Mouse (Mus musculus) stomach, embryonic 14.5 days (tissue): Measurements from ENCODE around the gene Cipc. TPM values are rescaled to one million over a fixed set of nuclear protein-coding genes. Genes with fewer than 3 reads are reported as not detected.

Source experiments
- ATAC-seq: fragments of 200-750 bp; cut with Nextera tagmentation; 2 replicates; pipeline ENCODE4 v1.8.0; 2017; ENCODE audit warnings: low read depth, moderate TSS enrichment; ENCODE audit not compliant: insufficient number of reproducible peaks, insufficient read depth, low FRiP score
- H3K27ac ChIP-seq: fragments of 300-500 bp; sonication (generic); 2 replicates; pipeline ENCODE4 v1.5.1; 2014; ENCODE audit warnings: mild to moderate bottlenecking, low read length, moderate library complexity, mixed read lengths
- H3K27me3 ChIP-seq: fragments of 300-500 bp; sonication (generic); 2 replicates; pipeline ENCODE4 v1.6.1; 2014; ENCODE audit warnings: low read length, control low read depth, mixed read lengths; ENCODE audit not compliant: control insufficient read depth, insufficient read depth
- H3K36me3 ChIP-seq: fragments of 300-500 bp; sonication (generic); 2 replicates; pipeline ENCODE4 v1.6.1; 2014; ENCODE audit warnings: mild to moderate bottlenecking, control low read depth, low read length, moderate library complexity, mixed read lengths; ENCODE audit not compliant: control insufficient read depth, insufficient read depth
- H3K4me1 ChIP-seq: fragments of 300-500 bp; sonication (generic); 2 replicates; pipeline ENCODE4 v1.6.1; 2014; ENCODE audit warnings: low read length, control low read depth, mixed read lengths; ENCODE audit not compliant: control insufficient read depth, insufficient read depth
- H3K4me2 ChIP-seq: fragments of 300-500 bp; sonication (generic); replicated peaks from 2 replicates; pipeline ENCODE4 v1.6.1; 2014; ENCODE audit warnings: low read depth, low read length, control low read depth
- H3K4me3 ChIP-seq: fragments of 300-500 bp; sonication (generic); 2 replicates; pipeline ENCODE4 v1.5.1; 2014; ENCODE audit warnings: low read depth, low read length, control low read depth
- H3K9ac ChIP-seq: fragments of 300-500 bp; sonication (generic); replicated peaks from 2 replicates; pipeline ENCODE4 v1.6.1; 2014; ENCODE audit warnings: low read depth, mild to moderate bottlenecking, control low read depth, low read length, moderate library complexity, mixed read lengths
- H3K9me3 ChIP-seq: fragments of 300-500 bp; sonication (generic); 2 replicates; pipeline ENCODE4 v1.6.1; 2016; ENCODE audit warnings: low read depth, low read length, control low read depth; ENCODE audit not compliant: control insufficient read depth
- WGBS: fragments of 180-500 bp; shearing (Covaris S2); extraction: QIAGEN DNeasy Blood & Tissue Kit; methylation state at CpG from one replicate; pipeline ENCODE4 v1.1.7; 2014; 5-methylcytosine and 5-hydroxymethylcytosine counted together
- polyA plus RNA-seq: library from polyadenylated mRNA; unstranded; fragments of >200 nt; fragmentation: Nextera tagmentation; extraction: Ambion mirVana; gene quantifications from 2 replicates; pipeline ENCODE4 v1.2.1, GENCODE M21; 2014

Cipc gene
- polyA plus RNA-seq, 1 experiment from 2014 or later: 20.9 TPM

DNA sequence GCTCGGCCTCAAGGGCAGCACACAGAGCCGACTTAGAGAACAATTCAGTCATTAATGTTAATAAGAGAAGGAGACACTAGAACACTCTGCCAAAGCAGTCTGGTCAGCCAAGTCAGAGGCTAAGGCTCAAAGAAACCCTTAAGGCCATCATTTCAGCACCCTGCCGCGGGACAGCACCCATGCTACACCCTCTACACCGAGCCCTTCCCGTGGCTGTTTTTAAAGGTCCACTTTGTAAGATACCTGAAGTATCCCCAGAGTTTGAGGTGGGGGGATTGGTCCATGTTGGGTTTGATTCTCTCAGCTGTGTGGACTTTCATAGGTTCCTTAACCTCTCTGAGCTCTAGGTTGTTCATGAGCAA lies 37.3 kb downstream of the Cipc start:
- peaks cover 22% of the 10 kb centered on the region for H3K27me3 ChIP-seq
- 6% methylated on average over 6 of the region's 6 CpGs for WGBS
- no peaks in the 10 kb centered on the region for H3K36me3 ChIP-seq
- H3K27ac ChIP-seq: no peak overlapping the region
- no peaks in the 10 kb centered on the region for H3K4me1 ChIP-seq
- H3K9me3 ChIP-seq: no peaks in the 10 kb centered on the region
- no peak for ATAC-seq
- H3K4me3 ChIP-seq: no peak overlapping the region
- no peak overlapping the region for H3K4me2 ChIP-seq
- no peak overlapping the region for H3K9ac ChIP-seq

GRCm38 (mm10) chr12:86986562-86986961 lies 39.7 kb downstream of the Cipc start:
- H3K27ac ChIP-seq: no peak overlapping the region

DNA sequence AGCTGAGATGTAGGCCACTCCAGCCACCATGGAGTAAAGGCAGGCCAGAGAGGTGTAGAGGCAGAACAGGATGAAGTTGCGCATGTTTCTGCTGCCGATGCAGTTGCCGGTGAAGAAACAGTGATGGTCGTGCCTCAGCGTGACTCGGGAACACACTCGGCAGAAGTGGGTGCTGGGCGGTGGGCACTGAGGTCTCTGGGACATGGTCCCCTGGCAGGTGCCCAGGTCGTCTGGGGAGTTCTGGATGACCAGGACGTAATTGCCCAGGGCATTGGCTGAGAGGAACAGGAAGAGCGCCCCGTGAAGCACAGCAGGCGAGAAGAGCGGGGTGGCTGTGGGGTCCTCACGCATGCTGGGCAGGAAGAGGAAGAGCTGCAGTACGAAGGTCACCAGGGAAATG lies 41.4 kb downstream of the Cipc start:
- ATAC-seq: no peak
- H3K36me3 ChIP-seq: no peaks in the 10 kb centered on the region
- H3K27ac ChIP-seq: no peak overlapping the region
- H3K9ac ChIP-seq: no peak overlapping the region
- no peak overlapping the region for H3K4me3 ChIP-seq
- H3K27me3 ChIP-seq: peaks cover 40% of the 10 kb centered on the region
- no peak overlapping the region for H3K4me2 ChIP-seq
- 43% methylated on average over 16 of the region's 16 CpGs for WGBS
- no peaks in the 10 kb centered on the region for H3K9me3 ChIP-seq
- 0 out of 2 replicates have a peak, but pooled peaks cover 3% of the 10 kb centered on the region for H3K4me1 ChIP-seq

More at GRCm38 (mm10) chr12:86986562-86986961, 39.7 kb downstream of the Cipc start:
- Histone ChIP-seq H3K4me1 (0 out of 2 replicates have a peak, but pooled peaks cover 3% of the 10 kb centered on the region), H3K9ac (no peak overlapping the region), H3K9me3 (no peaks in the 10 kb centered on the region), H3K4me2 (no peak overlapping the region), H3K36me3 (no peaks in the 10 kb centered on the region), H3K4me3 (no peak overlapping the region), H3K27me3 (peaks cover 44% of the 10 kb centered on the region)
- no peak for ATAC-seq
- WGBS: 79% methylated on average over 4 of the region's 4 CpGs

DNA sequence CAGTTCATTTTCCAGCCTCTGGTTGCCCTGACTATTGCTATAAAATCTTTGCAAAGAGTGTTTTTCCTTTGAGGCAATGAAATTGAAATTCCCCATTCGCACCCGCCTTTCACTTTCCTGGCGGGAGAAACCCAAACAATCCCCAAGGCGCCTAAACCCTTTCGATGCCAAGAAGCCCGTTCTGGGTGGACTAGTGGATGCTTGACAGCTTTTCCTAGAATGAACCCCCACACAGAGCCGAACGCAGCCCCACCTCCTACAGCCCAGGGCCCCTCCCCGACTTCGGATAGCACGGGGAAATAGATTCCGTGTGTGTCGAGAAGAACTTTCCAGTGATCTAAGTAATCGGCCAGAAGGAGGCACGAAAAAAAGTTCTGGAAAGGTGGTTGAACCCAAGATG lies 42.5 kb downstream of the Cipc start:
- WGBS: 8% methylated on average over 15 of the region's 15 CpGs
- no peaks in the 10 kb centered on the region for H3K36me3 ChIP-seq
- H3K9ac ChIP-seq: no peak overlapping the region
- ATAC-seq: no peak
- H3K4me3 ChIP-seq: no peak overlapping the region; the same call in 1 of the 2 replicates
- H3K4me1 ChIP-seq: 0 out of 2 replicates have a peak, but pooled peaks cover 3% of the 10 kb centered on the region
- H3K27me3 ChIP-seq: peaks cover 40% of the 10 kb centered on the region
- H3K9me3 ChIP-seq: no peaks in the 10 kb centered on the region
- H3K4me2 ChIP-seq: peak overlapping the region; percentile 40; the same call in 1 of the 2 replicates
- no peak overlapping the region for H3K27ac ChIP-seq

DNA sequence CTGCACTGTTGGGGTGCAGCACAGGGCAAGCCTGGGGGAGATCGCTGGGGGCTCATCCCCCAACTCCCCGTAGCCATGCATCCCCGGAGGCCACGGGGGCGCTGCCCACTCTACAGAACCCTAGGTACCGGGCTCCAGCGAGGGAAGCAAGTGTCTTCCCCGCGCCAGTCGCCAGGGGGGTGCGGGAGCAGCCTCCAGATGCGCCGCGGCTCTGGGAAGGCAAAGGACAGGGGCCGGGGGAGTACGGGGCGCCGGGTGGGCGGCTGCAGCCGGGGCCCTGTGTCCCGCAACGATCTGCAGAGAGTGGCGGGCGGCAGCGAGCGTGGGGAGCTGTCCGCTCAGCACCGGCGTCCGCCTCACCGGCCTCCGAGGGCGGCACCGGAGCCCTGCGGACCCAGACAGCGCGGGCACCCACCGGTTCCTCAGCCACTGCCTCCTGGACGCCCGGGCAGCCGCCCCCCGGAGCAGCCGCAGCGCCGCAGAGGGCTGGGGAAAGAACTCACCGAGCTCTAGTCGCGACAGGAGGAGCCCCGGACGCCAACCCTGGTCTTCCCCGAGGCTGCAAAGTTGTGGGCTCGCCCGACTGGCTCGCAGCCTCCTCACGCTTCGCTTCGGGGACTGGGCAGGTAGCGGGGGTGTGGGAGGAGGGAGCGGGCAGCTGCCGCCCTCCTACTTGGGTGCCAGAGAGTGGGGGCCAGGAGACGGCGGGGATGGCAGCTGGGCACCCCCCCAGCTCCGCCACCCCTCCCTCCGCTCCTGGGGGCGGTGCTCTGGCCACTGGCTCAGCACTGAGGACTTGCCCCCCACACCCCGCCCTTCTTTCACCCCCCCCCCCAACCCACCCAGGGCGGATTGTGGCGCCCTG lies 43.3 kb downstream of the Cipc start, which contains the start of gene Zdhhc22:
Zdhhc22 (minus strand) TSS at position 541 of the 865 bp plus-strand sequence.
- no peak within 1 kb of the TSS for H3K9ac ChIP-seq
- peaks cover 40% of the 10 kb centered on the region for H3K27me3 ChIP-seq
- 2% methylated on average over 67 of the region's 68 CpGs for WGBS
- H3K36me3 ChIP-seq: no peaks in the 10 kb centered on the region
- H3K4me3 ChIP-seq: peak within 1 kb of the TSS; percentile 22
- peak; percentile 73; the same call in 1 of the 2 replicates for ATAC-seq
- H3K4me2 ChIP-seq: peak within 1 kb of the TSS; percentile 40
- H3K9me3 ChIP-seq: no peaks in the 10 kb centered on the region
- no peak within 1 kb of the TSS for H3K27ac ChIP-seq
- H3K4me1 ChIP-seq: 0 out of 2 replicates have a peak, but pooled peaks cover 3% of the 10 kb centered on the region

DNA sequence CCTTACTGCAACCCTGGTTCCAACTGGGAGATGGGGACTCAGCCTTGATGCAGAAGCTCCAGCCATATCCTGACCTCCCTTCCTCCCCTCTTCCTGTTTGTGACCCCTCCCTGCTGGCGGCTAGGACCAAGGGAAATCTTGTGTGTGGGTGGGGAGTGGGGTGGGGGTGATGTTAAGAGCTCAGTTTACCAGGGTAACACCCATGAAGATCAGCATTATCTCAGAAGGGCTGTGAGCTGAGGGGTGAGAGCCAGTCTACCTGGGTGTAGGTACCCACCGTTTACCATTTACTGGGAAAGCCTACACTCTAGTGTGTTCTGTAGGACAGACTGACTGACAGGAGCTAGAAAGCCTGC lies 43.9 kb downstream of the Cipc start:
- WGBS: 43% methylated on average over 2 of the region's 2 CpGs
- H3K4me3 ChIP-seq: no peak overlapping the region
- peaks cover 40% of the 10 kb centered on the region for H3K27me3 ChIP-seq
- H3K4me1 ChIP-seq: 0 out of 2 replicates have a peak, but pooled peaks cover 3% of the 10 kb centered on the region
- no peaks in the 10 kb centered on the region for H3K36me3 ChIP-seq
- no peaks in the 10 kb centered on the region for H3K9me3 ChIP-seq
- no peak overlapping the region for H3K27ac ChIP-seq
- no peak for ATAC-seq
- no peak overlapping the region for H3K9ac ChIP-seq
- H3K4me2 ChIP-seq: 0 out of 2 replicates have a peak overlapping the region, but pooled peaks have one; percentile 40

DNA sequence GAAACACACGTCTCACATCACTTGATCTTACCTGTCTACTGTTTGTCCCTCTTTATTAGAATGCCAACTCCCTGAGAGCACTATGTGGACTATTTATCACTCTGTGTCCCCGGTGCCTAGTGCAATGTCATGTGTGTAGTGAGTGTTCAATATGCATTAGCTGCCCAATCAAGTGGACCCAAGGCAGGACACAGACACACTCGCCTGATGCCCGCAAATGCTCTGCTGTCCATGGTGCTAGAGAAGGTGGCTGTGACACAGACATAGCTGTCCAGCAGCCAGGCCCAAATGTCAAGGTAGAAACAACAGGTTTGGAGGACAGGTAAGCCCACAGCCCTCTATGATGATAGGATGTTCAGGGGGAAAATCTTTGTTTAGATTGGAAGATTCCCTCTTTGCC lies 47.3 kb downstream of the Cipc start:
- no peaks in the 10 kb centered on the region for H3K9me3 ChIP-seq
- ATAC-seq: no peak
- 0 out of 2 replicates have a peak, but pooled peaks cover 3% of the 10 kb centered on the region for H3K4me1 ChIP-seq
- no peak overlapping the region for H3K4me3 ChIP-seq
- no peak overlapping the region for H3K4me2 ChIP-seq
- WGBS: 32% methylated on average over 4 of the region's 4 CpGs
- no peak overlapping the region for H3K9ac ChIP-seq
- no peak overlapping the region for H3K27ac ChIP-seq
- H3K36me3 ChIP-seq: no peaks in the 10 kb centered on the region
- H3K27me3 ChIP-seq: peaks cover 22% of the 10 kb centered on the region

GRCm38 (mm10) chr12:86994776-86995175 lies 47.9 kb downstream of the Cipc start:
- Histone ChIP-seq H3K4me1 (0 out of 2 replicates have a peak, but pooled peaks cover 1% of the 10 kb centered on the region), H3K4me2 (no peak overlapping the region), H3K4me3 (no peak overlapping the region), H3K27me3 (peaks cover 16% of the 10 kb centered on the region), H3K36me3 (no peaks in the 10 kb centered on the region), H3K9ac (no peak overlapping the region), H3K27ac (no peak overlapping the region), H3K9me3 (no peaks in the 10 kb centered on the region)
- WGBS: 50% methylated on average over 3 of the region's 3 CpGs
- ATAC-seq: no peak
